Mouse (Mus musculus) left cerebral cortex, postnatal 4 days (tissue): ENCODE data around the gene Ltn1. TPM values are rescaled to one million over a fixed set of nuclear protein-coding genes. Genes with fewer than 3 reads are reported as not detected.

ENCODE experiments used
- DNase-seq: peaks from one replicate; pipeline ENCODE4 v3.0.0-alpha.2; 2022
- intact Hi-C: fragments of 180-260 bp; cut with DNase I; formaldehyde crosslinking; loops from one replicate; pipeline ENCODE4 v1.15.1; 2025
- total RNA-seq, 2 experiments: library from RNA; stranded (reverse); gene quantifications; 2 replicates each; pipeline ENCODE4 v1.2.3; 2021

The Ltn1 gene
- 10 to 100 TPM; 42.1 to 44.1 TPM for total RNA-seq

DNA sequence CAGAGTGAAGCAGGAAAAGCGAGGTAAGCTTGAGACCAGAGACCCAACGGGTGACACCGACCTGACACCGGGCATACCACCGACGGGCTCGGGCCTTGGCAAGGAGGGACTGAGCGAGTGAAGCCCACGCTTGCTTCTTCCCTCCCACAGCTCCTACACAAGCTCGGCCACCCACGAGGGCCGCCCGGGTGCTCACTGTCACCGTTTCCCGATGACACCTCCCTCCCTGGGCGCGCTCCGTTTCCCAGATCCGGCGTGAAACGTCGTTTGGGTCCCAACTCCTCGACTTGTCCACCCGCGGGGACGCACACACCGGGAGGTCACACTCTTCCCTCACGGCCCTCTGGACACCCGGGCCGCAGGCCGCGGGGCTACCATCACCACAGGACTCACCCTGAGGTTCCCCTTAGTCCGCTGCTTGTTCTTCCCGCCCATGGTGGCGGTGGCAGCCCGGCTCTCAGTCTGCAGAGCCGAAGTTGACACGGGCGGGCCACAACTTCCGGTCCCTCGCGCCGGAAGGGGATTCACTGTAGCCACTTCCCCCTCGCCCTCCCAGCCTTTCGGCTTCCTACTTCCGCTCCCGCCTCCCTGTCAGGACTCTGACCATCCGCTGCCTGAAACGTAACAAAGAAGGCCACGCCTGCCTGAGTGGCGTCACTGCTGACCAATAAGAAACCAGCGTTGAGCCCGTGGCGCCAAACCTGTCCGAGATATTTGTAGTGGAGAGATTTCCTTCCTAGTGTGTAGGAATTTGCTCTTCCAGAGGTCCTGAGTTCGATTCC, at the start of gene Ltn1:
Gene Ltn1, minus strand, starts transcription at position 580 of the 782 bp plus-strand sequence.
- DNase-seq: peak; percentile 98
- intact Hi-C loops: no loop called here

DNA sequence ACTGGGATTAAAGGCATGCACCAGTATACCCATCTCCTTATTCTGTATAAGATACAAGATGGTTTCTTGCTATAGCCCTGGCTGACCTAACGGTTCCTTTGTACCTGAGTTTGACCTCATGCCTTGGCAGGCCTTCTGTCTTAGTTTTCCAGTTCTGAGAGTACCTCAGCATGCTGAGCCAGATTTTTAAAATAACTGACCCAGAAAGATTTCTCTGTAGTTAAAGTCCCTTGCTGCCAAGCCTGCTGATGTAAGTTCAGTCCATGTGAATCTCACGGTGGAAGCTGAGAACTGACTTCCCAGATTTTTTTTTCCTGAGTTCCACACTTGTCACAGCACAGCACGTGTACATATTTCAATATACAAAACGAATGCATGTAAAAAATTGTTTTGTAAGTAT, 38.2 kb upstream of the Ltn1 start:
- DNase-seq: no peak
- intact Hi-C loops: no loop called here

DNA sequence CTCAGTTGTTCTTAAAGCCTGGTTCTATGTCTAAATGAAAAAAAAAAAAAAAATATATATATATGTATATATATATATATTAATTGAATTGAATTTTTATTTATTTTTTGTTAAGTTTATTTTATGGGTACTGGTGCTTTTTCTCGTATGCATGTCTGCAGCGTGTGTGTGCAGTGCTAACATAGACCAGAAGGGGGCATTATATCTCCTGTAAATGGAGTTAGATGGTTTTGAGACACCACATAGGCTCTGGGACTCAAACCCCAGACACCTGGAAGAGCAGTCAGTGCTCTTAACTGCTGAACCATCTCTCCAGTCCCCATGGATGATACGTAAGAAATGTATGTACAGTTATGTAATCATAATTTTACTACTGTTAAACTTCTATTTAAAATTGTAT, 26.3 kb upstream of the Ltn1 start:
- no peak for DNase-seq
- intact Hi-C loops: no loop called here

DNA sequence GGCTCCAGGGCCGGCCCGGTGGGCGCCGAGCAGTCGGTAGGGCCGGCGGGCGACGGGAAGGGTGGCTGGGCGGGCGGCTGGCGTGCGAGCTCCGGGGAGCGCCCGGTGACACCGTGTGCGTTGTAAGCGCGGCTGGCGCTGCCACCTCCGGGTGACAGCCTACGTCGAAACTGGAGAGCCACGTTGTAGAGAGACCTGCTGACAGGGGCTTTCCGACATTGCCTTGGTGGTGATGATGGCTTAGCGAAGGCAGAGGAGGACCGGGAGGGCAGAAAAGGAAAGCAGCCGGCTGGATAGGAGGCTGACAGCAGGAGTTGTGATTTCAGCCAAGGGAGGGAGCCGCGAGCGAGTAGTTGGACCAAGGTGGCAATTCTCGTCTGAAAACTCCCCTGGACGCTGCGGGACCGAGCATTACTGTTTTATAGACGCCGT, 22.8 kb upstream of the Ltn1 start:
- intact Hi-C loops: no loop called here
- DNase-seq: no peak

DNA sequence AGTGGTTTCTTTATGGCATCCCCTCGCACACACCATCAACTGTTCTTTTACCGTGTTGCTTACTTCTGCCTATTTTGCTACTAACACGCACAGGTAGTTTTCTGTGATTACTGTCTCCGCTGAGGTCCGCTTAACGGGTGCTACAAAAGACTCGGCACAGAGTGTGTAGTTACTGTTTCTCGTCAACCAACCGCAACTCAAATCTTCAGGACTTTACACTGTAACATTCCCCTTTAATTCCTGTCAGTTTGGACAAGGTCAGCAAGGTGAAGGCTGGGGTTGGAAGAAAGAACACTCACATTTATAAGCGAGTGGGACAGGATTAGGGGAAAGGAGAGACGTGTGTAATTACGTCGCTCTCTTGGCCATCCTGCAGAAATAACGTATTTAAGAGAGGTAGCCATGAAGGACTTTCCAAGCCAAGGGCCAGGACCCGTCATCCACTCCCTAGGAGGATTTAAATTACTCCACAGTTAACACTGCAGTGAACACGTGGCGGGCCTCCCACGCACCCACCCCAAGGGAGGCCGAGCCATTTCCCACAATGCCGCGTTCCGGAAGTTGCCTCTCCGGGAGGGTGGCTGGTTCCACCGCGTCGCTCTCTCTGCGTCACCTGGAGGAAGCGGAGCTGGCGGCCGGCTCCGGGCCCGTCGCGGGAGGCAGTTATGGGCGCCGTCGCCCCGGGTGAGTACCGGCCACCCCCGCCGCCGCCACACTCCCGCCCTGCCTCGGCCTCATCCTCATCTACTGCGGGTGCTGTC, 22.2 kb upstream of the Ltn1 start, which contains the start of gene Usp16:
Gene Usp16, plus strand, starts transcription at position 285 of the 761 bp plus-strand sequence.
- DNase-seq: peak; percentile 90
- intact Hi-C loops: no loop called here

DNA sequence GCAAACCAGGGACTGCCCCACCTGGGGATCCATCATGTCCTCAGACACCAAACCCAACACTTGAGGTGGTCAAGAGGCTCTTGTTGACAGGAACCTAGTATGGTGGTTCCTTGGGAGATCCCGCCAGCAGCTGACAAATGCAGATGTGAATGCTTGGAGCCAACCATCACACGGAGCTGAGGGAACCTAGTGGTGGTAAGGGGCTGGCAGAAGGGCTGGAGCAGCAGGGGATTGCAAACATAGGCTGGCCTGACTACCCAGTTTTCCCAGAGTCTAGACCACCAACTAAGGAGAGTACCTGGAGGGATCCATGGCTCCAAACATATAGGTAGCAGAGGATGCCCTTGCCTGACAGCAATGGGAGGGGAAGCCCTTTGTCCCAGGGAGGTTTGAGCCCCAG, 20.8 kb upstream of the Ltn1 start:
- DNase-seq: no peak
- intact Hi-C loops: no loop called here

DNA sequence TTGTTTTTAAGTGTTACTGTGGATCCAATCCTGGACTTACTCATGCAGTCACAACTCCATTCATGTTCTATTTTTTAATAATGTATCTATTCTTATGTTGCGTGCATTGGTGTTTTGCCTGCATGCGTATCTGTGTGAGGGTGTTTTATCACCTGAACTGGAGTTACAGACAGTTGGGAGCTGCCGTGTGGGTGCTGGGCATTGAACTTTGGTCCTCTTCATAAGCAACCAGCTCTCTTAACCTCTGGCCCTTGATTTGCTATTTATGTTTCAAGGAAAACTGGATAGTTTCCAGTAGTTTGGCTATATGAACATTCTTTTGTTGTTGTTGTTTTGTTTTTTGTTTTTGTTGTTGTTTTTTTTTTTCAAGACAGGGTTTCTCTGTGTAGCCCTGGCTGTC, 13.1 kb upstream of the Ltn1 start:
- DNase-seq: no peak
- intact Hi-C loops: no loop called here

DNA sequence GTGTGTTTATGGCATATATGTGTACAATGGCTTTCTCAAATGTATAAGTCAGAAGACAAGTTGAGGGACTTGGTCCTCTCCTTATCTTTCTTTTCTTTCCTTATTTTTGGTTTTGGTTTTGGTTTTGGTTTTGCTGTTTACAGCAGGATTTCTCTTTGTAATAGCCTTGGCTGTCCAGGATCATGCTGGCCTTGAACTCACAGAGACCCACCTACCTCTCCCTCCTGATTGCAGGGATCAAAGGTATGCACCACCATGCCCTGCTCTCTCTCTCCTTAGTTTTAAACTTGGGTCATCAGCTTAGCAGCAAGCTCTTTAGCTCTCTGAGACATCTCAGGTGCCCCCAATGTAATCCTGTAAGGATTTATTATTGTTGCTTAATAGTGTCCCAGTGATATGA, 12.7 kb upstream of the Ltn1 start:
- intact Hi-C loops: no loop called here

DNA sequence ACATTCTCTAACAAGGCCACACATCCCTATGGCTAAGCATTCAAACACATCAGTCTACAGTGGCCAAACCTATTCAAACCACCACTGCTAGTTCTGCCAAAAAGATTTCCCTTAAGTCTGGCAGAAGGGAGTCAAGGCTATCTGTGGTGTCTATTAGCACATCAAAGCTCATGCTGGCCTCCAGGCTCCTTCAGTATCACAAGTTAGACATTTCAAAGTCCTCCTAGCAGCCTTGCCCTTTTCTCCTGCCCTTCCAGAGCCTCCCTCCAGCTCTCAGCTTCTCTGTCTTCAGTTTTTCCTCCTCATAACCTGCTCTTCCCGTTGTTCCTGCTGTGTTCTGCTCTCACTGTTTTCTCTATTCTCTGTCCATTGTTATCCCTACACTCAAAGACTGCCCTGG, 11.7 kb upstream of the Ltn1 start:
- intact Hi-C loops: no loop called here

More for the DNA sequence above, 12.7 kb upstream of the Ltn1 start:
- DNase-seq: no peak

DNA sequence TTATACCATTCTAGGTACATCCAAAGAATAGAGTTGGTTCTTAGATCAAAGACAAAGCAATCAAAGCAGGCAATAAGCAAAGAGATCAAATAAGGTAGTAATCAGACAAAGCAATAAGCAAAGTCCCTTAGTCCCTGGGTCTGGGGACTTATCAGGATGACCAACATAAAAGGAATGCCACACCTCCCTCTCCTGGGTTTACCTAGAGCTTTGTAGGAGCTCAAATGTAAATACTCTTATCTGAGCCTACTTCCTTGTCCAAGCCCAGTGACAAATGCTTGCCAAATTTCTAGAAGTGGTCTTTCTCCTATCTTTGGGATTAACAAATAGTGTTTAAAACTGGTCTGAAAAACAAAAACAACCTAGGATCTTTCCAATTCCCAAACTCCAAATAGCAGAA, 10.8 kb upstream of the Ltn1 start:
- no peak for DNase-seq
- intact Hi-C loops: no loop called here

More for the DNA sequence above, 11.7 kb upstream of the Ltn1 start:
- no peak for DNase-seq

DNA sequence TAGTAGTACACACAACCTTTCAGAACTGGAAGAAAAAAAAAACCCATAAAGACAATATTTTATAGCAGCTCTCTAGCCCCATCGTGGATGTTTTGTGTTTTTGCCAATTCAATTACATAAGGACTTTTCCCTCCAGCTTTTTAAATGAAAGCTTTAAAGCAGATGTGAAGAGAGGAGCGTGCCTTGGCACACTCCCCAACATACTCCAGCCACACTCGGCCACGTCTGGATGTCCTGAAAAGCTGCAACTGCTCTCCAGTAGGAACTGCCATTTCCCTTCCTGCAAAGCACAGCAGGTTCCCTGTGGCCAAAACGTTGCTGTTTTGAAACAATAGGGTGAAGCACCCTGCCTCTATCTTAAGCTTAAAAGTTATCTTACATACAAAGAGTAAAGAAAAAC, 9.9 kb upstream of the Ltn1 start:
- intact Hi-C loops: no loop called here

DNA sequence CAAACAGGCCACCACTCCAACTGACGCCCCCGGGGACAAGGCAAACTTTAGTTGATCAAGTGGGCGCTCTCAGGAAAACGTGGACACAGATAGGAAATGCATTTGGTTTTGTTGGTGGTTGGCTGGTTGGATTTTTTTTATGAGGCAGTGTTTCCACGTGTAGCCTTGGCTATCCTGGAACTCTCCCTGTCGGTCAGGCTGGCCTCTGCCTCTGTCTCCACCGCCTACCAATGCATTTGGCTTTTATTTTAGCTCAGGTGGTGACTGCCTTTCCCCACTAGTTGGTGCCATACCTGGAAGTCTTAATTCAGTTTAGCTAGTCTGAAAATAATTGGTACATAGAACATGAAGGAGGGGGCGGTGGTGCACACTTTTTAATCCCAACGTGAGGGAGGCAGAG, 8.7 kb upstream of the Ltn1 start:
- DNase-seq: no peak
- intact Hi-C loops: no loop called here

More for the DNA sequence above, 9.9 kb upstream of the Ltn1 start:
- no peak for DNase-seq

DNA sequence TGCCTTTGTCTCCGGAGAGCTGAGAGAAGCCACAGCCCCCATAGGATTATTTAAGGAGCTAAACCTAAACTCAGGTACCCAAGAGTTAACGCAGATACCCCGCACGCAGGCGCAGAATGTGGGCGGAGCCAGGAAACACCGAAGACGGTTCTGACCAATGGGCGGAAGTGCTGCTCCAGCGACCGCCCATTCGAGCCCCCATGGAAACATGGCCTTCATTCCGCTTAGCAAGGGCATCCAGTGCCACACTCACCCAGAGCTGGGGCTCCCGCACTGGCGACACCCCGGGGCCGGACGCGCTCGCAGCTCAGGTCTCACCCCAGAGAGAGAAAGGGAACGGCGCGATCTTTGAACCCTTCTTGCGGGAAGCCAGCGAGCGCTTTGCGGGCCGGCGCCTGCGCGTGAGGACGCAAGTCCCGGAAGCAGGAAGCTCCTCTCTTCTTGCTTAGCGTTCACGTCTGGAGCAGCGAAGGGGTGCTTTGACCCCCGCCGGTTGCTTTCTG, 7.8 kb upstream of the Ltn1 start, which contains the start of gene Rwdd2b:
Gene Rwdd2b, minus strand, starts transcription at position 390 of the 503 bp plus-strand sequence.
- DNase-seq: peak; percentile 93
- intact Hi-C loops: no loop called here

DNA sequence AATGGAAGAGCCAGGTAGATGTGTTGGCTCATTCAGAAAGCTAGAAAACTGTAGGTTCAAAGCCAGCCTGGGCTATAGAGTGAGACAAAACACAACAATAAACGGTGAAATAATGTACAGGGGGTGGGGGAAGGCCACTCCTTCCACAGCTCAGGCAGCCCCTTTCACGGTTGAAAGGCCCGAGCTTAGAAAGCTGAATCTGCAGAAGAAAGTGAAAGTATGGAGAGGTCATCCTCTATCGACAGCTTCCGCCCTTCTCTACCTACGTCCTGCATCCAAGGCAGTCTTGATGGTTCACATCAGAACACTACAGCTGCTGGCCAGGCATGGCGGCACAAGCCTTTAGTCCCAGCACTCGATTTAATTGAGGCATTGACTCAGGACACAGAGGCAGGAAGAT, 6.3 kb upstream of the Ltn1 start:
- intact Hi-C loops: no loop called here

DNA sequence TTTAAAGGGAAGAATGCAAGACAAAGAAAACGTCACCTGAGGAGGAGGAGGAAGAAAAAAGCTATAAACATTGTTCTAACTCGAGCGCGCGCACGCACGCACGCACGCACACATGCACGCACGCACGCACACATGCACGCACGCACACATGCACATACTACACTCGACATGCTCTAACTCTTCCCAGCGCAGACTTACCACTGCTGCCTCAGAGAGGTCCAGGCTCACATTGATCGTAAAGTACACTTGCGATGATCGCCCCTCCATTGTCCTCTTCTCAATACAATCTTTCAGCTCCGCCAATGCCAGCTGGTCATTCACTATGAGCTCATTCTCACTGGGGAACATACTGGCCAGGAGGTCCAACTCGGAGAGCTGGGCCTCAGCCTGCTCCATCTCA, 4.7 kb upstream of the Ltn1 start:
- DNase-seq: no peak
- intact Hi-C loops: no loop called here

More for the DNA sequence above, 6.3 kb upstream of the Ltn1 start:
- DNase-seq: no peak

DNA sequence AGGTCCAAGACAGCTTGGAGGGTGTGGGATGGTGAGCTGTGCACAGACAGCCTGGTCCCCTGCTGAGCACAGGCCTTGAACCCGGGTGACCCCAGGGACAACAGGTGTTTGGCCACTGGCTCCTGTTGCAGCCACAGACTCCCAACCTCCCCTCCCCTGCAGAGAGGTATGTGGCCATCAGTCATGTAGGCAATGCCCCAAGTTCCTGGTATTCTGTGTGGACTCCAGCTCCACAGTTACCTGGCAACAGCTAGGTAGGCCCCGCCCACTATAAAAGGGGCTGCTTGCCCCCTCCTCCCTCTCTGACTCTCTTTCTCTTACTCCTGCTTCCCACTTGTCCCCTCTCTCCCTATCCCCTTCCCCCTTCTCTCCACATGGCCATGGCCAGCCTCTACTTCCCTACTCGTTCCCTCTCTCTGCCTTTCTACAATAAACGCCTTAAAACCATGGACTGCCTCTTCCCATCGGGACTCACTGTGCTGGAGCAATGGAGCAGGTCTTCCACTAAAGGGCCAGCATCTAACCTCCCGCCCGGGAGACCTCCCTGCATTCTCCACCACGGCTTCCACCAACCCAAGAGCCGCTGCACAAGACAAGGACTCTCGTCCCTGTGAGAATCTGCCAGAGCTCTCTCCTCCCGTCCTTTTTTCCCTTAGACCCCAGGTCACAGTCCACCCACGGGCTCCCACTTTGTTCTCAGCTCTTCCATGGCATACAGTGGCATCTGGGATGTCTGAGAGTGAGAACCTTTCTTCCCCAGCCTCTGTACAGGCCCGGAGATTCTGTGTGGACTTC, 3.2 kb upstream of the Ltn1 start:
- intact Hi-C loops: no loop called here
- DNase-seq: no peak

DNA sequence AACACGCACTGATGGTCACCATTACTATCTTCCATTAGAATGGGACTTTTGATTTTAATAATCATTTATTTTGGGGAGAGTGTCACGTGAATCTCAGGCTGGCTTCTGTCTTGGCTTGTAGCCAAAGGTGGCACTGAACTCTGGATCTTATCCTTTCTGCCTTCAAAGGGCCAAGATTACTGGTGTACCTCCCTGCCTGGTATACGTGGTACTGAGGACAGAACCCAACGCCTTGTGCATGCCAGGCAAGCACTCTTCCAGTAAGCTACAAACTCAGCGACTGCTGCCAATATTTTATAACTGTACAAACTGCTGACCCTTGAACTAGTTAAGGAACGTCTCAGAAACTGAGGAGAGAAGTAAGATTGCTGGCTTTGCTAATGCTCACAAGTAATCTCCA, 2.5 kb upstream of the Ltn1 start:
- no peak for DNase-seq
- intact Hi-C loops: no loop called here

DNA sequence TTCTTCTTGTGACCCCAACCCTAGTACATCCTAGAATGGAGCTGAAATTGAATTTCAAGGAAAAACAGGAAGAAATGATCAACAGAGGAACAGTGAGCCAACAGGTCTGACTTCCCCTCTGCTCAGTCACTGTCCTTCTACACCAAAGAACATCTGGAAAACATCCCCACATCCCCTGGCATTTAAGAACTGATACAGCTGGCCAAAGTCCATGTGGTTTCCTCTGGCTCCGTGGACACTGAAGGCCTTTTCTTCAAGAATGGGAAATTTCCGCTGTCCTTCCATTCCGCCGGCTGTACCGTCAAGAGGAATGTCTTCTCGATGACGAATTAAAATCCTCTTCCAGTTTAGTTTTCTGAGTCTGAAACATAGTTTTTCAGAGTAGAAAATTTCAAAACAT, 1.9 kb upstream of the Ltn1 start:
- no peak for DNase-seq
- intact Hi-C loops: no loop called here

DNA sequence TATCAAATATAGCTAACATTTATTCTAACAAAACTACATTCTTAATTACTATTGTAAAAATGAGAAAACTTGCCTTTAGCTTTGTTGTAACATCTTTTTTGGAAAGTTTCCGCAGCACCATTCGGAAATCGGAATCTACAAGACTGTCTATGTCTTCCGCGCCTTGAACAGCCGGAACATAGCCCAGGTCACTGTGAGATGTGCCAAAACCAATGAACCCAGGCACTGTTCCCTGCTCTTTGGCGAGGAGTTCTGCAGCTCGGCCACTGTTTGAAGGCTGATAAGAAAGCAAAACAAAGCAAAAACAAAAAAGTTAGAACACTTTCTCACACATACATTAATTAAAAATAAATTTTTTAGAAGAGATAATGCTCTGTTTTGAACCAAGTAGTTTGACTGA, 4.9 kb downstream of the Ltn1 start:
- DNase-seq: no peak
- intact Hi-C loops: no loop called here

DNA sequence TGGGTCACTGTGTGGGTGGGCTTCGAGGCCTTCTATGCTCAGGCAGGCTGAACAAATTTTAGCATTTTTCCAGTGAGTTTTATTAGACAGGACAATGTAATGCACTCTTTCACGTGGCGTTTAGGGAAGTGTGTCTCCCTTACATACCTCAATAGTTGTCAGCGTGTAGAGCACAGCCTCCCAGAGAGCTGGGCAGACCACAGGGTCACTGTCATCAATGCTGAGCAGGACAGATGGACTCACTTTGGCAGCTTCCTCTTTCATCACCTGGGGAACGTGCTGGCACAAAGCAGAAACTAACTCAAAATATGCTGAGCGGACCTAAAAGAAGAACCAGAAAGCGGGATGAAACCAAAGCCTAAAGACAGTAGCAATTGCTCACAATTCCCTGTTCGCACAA, 11.8 kb downstream of the Ltn1 start:
- no peak for DNase-seq
- intact Hi-C loops: loop anchor here (5.0 kb wide), 1 partner anchor 62 kb away; no protein-coding TSS in a partner anchor

DNA sequence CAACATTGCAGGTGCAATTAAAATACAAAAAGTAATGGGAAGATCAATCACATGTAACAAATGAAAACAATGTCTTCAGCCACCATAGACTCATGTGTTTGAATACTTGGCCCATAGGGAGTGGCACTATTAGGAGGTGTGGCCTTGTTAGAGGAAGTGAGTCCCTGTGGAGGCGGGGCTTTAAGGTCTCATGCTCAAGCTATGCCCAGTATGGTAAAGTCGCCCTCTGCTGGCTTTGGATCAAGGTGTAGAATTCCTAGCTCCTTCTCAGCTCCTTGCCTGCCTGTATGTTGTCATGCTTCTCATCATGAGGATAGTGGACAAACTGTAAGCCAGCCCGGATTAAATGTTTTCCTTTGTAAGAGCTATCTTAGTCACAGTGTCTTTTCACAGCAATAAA, 27.4 kb downstream of the Ltn1 start:
- DNase-seq: peak; percentile 4
- intact Hi-C loops: no loop called here
